Mouse (Mus musculus) adrenal gland, postnatal 10 days (tissue): ENCODE measurements at regions not wholly inside any gene's neighbourhood (a gene's known extent, or its start where the extent isn't known, plus 50 kb on each side); places are given as distances from the start of the nearest gene placed in this dataset.

Experiments
- DNase-seq: peaks from one replicate; pipeline ENCODE4 v3.0.0; 2021; ENCODE audit warnings: mixed read lengths

DNA sequence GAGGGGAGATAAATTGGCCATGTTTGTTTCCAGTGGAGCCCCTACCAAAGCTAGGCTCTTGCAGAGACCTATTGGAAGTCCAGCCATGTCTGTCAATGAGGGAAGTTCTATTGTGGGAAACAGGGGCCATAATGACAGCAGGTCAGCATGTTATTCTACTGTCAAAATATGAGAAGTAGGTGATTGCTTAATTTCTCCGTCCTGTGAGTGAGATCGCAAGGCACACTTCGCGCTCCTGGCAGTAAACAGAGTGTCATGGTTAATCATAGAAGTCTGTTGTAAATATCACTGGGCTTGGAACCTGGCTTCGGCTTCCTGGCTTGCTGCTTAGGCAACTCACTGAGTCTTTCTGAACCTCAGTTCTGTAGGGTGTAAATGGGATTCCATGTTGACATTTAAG, 72.5 kb upstream of the Ccdc122 start:
- DNase-seq = no peak

DNA sequence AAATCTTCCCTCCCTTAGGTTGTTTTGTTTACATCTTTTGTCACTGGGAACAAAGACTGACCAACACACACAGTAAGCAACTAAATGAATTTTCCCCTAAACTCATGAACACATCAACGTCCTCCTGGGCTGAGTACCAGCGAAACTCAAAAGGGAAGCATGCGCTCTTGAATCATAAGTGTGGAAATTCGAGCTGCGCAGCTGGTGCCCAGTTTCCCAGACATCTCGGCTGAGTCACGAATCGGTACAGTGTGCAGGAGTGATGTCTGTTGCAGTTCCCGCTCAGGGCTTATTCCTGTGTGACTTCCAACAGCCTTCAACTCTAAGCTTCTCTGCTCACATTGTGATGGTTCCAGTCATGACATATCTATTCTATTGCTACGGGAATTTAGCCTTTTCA, 77.7 kb upstream of the Ccdc122 start:
- DNase-seq = no peak

DNA sequence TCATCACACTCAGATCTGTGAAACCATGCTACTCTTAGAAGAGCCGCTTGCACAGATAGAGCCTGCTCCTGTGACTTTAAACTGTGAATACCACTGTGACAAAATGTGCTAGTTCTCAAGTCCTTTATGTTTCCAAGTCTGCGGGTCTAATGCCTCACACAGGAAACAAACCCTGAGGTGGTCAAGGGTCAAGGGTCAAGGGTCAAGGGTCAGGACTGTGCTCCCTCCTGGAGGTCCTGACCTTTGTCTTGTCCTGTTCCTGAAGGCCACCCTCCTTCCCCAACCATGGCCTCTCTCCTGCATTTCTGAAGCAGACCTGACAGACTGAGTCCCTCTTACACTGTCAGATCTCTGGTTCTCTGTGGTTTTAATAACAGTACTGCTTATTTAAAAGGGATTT, 79.4 kb upstream of the Ccdc122 start:
- no peak for DNase-seq

DNA sequence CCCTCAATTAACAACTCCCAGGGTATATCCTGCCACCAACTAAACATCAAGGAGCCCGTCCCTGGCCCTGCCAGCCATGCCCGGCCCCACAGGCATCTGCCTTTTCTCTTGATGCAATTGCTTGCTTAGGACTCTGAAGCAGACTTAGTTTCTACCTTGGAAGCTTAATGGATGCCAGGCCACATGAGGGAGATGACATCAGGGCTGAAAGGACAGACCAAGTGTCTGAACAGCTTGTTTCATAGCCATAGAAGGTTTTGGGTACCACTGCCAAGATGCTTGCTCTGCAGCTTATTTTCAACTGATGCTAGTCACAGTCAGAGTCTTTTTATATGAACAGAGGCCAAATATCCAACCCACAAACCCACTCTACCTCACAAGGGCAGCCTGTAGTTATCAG, 83.4 kb upstream of the Ccdc122 start:
- no peak for DNase-seq

DNA sequence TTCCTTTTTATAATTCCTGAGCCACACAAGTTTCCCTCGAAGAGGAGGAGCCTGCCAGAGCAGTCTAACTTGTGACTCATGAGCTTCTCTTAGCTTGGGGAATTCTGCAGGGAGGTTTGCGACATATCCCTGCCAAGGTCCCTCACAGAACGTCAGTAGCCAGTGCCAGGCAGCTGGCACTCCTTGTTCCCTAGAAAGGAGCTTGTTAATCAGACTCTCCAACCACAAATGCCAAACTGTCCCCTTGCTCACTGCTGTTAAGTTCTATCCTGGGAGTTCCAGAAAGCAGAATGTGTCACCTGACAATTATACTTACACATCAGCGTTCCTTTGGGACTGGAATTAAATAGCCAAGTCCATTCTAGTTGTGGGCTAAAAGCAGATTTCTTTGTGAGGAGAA, 85.1 kb upstream of the Ccdc122 start:
- peak; percentile 84 for DNase-seq

DNA sequence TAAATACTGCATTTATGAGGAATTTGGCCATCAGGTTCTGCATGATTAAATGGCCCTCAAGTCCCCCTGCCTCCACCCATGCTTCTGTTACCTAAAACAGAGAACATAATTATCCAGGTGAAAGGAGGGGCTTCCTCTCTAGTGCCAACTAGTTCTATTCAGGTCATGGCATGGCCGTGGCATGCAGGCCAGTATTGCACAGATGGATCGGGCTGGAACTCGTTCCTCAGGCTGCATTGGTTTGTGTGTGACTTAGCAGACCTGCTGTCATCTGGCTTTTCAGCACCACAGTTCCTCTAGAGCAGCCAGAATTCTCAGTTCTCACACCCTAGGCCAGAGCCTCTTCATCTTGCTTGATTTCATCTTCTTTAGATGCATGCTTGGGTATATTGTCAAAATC, 87.2 kb upstream of the Ccdc122 start:
- DNase-seq = no peak

DNA sequence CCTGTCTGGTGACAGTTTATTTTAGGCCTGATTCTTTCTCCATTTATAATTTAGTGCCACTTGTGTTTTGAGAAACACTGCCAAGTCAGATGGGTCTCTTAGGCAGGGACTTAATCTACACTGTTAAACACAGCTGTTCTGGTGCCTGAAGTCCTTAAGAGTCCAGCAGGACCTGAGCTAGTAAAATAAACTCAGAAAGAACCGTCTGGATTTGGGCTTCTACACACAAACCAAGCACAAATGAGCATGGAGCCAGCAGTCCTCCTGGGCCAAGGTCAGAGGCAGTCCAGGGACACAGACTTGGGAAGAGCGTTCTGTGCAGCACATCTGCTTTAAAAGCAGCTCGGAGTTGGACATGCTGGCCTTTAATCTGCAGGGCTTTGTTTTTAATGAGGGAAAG, 87.6 kb upstream of the Ccdc122 start:
- DNase-seq = peak; percentile 68

DNA sequence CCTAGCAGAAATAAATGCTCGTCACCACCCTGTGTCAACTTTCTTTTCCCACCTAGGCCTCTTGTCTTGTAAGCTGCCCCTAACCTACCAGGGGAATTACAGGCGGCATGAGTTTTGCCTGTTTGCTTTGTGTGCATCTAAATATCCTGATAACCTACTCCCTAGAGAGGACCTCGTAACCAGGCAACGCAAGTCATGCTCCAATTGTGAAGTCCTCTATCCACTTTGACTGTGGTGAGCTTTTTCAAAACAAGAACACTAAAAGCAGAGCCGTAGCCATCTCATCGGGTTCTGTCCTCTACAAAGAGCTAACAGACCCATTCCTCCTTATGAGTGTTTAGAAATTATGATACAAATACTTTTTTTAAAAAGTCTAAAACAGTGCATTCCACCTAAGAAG, 88.1 kb upstream of the Ccdc122 start:
- no peak for DNase-seq

DNA sequence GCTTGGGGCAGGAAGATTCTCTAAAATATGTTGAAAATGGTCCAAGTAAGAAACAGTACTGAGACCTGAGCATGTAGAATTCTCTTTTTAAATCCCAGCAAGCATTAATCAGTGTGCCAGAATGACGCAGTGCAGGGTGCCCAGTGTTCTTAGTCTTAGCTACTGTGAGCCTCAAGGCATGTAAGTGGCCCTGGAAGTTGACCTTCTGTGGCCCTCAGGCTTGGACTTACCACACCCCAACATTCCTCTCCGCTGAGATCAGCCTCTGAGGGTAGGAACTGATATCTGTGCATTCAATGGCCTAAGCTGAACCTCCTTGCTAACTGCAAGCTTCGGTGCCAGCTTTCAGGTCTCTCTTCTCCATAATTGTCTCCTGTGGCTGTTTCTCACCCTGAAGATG, 89.4 kb upstream of the Ccdc122 start:
- DNase-seq = peak; percentile 62

DNA sequence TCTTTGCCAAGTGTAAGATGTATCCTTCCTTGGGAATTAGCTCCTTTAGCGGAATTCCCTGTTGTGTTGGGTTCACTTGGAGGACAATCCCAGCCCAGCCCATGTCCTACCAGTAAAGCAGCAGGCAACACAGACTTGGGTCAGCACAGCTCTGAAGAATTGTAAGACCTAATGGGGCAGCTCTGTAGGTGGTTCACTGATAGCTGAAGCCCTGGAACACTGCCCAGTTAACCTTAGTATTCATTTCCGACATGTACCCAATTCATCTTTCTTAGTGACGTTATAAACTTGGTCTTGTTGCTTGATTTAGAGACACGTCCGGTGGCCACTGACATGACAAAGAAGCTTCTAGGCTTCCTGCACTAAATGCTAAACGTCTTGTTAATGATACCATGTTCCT, 90.9 kb upstream of the Ccdc122 start:
- DNase-seq = peak; percentile 55

DNA sequence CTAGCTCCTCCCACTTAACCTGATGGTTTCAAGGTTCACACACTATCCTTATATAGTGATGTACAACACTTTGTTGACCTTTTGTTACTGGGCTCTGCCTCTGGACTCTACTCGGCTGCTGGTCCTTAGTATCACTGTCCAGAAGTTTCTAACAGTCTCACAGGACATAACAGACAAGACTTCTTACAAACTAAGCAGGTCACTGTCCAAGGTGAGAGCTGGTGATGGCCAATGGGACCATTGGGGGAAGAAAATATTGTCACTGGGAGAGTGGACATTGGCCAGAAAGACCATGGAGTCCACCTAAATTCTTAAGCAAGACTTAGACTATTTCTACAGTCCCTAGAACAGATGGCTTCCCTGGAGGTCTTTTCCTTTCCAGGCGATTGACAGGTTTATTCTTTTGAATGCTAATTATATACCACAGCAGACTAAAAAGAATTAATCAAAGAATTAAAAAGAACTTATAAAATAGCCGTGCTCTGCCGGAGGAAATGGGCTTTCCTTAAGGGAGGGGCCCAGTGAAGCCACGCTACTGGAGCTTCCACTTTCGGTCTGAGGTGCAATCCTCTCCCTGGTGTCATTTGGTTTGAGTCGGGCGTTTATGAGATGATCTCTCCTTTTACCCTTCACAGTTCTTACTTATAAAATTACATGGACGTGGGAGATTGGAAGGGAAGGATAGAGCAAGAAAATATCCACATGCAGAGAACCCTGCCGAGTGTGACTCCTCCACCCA, 94.9 kb upstream of the Ccdc122 start:
- DNase-seq = no peak

DNA sequence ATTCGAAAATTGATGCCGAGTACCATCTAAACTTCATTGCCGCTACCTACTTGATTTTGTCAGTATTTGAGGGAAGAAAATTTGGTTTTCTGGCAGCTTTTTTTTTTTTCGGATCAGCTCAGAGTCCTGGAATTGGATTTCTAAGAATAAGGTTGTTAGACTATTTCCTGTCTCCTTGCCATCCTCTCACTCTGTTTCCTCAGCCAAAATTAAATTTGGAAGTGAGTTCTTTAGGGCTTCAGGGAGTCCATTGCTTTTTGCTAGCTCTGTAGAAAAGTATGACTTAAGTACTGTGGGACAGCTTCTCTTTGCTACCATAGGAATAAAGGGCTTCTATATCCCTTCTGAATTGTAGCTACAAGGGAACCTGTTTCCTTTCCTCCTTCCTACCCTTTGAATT, 96.1 kb upstream of the Ccdc122 start:
- DNase-seq = no peak

DNA sequence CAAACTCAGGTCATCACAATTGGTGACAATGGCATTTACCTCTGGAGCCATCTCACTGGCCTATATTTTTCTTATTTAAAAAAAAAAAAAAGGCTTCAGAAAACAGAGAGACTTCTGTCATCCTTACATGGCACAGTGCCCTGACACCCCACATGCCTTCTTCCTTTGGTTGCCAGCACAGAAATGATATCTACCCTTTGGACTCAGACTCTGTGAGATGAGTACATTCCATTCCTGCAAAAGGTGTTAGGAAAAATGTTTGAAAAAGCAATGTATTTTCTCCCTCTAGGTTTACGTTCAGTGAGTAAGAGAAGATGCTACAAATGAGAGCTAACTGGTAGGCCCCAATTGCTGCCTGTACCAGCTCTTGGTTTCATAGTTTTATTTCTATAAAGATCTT, 99.9 kb upstream of the Ccdc122 start:
- DNase-seq = peak; percentile 33

DNA sequence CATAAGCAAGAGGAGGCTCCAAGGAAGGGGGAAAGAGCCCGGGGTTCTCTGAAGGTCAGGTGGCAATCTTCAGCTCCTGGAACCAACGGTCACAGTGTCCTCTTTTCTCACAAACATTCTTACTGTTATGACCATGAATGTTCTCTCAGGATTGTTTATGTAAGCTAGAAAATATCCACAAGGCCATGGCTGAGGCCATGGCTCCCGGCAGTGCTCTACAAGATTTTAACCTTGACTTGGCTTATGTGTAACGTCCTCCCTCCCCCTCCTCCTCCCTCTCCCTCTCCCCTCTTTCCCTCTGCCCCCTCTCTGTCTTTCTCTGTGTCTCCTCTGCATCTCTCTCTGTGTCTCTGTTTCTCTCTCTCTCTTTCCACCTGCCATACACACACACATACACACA, 100.5 kb upstream of the Ccdc122 start:
- peak; percentile 39 for DNase-seq

DNA sequence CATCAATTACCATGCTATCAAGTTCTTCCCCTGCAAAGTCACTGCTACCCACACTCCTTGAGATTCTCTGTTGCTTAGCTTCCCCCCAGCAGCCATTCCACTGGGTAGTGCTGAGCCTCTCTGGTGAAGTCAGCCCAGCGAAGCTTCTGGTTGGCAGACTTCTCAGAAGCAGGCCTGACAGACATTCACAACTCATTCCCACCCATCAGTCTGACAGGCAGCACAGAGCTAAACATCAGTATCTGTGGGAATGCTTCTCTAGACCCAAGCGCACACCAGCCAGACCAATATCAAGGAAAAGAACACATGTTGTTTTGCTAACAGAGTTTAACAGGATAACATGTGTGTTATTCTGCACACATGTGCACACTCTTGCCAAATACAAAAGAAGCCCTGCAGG, 101.1 kb upstream of the Ccdc122 start:
- no peak for DNase-seq

DNA sequence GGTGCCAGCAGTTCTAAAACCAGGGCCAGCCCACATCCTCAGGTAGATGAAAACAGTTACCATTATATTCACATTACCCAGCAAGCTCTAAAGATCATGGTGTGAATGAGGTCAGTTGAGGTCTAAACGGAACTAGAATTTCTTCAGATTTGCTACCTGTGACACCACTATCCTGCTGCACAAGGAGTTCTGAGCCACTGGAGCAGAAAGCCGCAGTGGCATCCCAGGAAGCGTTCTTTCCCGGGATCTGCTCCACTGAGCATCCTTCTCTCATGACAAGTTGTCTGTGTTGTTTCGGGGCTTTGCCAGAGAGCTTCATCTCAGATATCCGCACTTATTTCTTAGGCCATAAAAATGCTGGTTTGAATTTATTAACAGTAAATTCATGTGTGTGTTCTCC, 103.7 kb upstream of the Ccdc122 start:
- DNase-seq = no peak

DNA sequence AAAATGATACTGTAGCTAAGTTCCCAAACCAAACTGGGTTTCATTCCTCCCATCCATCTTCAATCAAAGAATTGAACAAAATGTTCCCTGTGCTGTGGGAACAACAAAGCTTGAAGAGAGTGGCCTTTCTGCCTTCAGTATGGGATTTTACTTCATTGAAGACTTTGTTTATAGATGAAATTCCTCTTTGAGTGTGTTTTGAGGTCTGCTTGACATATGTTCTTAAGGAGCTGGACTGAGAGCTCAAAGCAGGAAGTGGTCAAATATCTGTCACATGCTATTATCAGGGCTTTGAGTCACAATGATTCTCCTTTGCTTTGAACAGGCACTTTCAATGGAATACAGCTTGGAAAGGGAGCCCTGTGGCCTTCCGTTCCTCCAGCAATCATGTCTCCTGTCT, 105.2 kb upstream of the Ccdc122 start:
- no peak for DNase-seq

DNA sequence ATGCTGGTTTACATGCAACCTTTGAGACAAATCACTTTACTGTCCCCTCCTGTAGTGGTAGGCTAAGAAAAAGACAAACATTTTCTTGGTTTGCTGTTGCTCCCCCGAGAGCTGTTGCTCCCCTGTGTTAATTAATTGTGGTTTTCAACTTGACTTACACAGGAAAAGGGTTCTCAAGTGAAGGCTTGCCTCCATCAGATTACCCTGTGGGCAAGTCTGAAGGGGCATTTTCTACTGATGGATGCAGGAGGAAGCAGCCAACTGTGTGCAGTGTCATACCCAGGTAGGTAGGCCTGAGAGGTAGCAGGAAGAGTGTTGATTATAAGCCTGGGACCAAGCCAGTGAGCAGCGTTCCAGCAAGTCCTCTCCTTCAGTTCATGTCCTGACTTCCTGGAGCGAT, 107.0 kb upstream of the Ccdc122 start:
- DNase-seq = no peak

DNA sequence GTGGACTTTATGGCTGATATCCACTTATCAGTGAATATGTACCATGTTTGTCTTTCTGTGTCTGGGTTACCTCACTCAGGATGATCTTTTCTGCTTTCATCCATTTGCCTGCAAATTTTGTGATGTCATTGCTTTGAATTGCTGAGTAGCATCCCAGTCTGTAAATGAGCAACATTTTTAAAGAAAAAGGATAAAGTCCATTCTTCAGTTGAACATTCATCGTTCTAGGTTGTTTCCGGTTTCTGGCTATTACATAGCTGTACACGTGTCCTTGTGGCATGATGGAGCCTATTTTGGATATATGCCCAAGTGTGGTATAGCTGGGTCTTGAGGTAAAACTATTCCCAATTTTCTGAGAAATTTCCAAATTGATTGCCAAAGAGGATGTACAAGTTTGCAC, 107.9 kb upstream of the Ccdc122 start:
- DNase-seq = no peak

DNA sequence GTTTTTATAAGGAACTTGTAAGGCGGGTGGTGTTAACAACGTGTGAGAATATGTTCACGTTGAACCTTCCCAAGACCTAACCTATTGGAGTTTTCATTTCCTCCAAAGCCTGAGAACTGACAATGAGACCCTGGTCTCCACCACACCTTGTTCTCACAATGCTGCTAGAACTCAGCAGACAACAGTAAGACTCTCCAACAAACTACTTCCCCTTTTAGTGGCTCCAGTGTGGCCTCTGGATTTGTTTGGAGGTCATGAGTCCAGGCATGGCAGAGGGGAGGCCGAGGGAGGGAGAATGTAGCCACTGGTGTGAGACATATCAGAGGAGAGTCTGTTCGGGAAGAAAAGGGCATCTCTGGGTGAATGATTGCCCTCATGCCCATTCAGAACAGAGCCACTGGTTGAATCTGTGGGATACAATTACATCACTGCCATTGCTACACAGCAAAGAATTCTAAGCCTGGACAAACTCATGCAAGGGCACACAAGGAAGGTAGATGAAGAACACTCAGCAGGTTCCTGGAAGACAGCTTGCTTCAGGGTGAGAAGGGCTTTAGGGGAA, 109.2 kb upstream of the Ccdc122 start:
- DNase-seq = no peak

DNA sequence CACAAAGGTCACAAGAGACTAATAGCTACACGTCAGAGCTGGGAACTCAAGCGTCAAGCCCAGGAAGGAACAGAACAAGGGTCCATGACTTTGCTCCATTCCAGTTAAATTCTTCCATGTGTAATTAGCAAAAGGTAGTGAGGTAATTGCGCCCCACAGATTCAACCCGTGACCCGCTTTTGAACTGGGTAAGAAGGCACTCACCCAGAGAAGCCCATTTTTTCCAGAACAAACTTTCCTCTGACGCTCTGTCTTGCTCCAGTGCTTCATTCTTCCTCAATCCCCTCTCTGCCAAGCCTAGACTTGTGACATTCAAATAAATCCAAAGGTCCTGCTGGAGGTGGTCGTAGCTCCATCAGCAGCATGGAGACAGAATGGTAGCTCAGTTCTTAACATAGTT, 110.2 kb upstream of the Ccdc122 start:
- no peak for DNase-seq

DNA sequence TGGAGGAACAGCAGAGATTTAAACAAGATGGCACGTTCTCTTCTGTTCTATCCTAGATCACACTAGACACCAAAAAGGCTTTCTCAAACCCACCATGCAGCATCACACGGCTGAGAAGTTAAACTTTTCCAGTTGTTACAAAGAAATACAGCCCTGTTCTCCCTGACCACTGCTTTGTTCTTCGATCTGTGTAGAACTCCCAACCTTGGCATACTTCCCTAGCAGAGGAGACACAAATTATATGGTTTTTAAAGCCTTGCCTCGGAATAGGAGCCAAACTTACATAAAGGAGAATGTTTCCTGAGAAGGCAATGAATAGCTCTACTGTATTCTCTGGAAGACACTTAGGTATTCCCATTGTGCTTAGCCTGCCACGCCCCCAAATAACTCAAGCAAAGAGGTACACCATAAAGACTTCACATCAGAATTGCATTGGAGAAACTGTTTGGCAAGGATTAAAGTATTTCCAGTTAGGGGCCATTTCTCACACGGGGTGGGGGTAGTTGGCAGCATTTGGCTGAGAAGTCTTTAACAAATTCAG, 114.1 kb upstream of the Ccdc122 start:
- no peak for DNase-seq

DNA sequence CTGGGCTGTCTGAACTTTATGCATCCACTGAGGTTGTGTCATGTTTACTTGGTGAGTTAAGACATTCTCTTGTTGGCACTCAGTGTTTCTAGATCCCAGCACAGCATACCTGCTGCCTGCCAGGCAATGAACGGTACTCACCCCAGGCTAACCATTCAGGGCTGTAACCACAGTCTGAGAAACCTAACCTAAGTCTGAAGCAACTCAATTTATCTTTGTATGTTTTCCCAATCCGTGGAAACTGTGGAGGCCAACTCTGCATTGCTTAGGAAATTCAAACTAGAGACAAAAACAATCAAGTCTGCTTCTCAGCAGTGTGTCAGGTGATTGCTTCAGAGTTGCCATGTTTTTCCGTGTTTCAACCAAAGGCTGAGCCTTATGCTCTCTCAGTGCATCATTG, 118.5 kb upstream of the Ccdc122 start:
- no peak for DNase-seq

DNA sequence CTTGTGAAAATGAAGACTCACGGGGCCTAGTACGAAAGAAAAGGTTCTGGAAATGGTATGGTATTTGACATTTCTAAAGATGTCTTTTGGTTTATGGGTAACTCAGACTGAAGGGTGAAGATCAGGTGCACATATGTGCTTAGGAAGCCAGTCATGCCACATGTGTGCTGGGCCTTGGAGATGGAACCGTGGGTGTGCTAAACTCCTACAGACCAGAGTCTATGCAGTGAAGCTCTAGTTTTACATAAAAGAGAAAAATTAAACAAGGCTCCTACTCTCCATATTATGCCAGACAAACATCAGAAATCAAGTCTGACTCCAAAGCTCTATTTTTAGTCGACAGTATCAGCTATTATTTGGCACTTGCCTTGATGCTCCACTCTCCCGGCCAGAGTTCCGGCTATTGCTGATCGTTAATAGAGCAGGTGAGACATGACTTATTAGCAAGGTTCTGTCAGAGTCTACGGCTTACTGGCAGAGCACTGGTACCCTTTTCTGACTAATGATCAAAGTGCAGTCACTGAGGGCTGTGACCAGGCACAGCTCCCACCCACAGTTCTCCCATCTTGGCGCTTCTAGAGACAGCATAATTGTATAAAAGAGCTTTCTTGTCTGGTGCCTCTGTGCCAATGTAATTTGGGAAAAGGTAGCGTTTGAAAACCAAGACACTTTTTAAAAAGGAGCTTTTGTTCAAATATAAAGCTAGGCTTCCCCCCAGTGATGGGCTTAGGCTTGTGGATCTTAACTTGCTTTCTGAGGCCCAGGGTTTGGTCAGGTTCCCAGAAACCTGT, 119.2 kb upstream of the Ccdc122 start:
- no peak for DNase-seq
